Mouse (Mus musculus): Measurements from ENCODE around the gene Tmem147. TPM values are rescaled to one million over a fixed set of nuclear protein-coding genes. Genes with fewer than 3 reads are reported as not detected.

The Tmem147 gene
- total RNA-seq, 1 experiment from 2014 or later = 209 TPM

- DNase-seq = no peak
These were observed 1.1 kb downstream of the Tmem147 start for GRCm38 (mm10) chr7:30728214-30728613.

GRCm38 (mm10) chr7:30723274-30723953 lies 5.9 kb downstream of the Tmem147 start:
- DNase-seq = no peak

DNA sequence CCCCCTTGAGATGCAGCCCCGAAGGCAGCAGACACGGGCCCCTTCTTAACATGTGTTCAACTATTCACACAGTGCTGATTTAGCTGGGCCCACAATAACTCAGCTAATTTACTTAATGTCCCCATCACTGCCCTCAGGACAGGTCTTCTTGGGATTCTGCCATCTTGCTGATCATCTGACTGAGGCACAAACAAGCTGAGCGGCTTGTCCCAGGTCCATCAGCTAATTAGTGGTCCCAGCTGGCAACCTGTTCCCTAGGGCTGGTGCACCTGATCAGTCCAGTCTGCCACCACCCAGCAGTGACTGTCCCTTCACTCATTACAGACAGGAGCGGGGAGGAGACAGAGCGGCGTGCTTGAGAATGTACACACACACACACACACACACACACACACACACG lies 8.1 kb downstream of the Tmem147 start:
- no peak for DNase-seq

DNA sequence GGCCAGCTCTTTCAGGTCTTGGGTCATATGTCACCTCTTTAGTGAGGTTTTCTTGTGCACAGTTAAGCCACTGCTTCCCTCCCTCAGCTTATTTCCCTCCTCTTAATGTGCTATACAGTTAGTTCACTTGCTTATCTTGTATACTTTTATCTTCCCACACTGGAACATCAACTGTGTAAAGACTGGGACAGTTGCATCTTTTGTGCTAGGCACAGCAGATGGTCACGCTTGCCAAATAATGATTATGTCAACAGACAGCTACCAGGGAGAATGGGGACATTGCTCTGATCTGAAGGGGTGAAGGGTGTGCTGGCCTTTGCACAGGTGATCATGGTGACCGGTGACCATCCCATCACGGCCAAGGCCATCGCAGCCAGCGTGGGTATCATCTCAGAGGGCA lies 9.7 kb downstream of the Tmem147 start:
- DNase-seq = no peak

DNA sequence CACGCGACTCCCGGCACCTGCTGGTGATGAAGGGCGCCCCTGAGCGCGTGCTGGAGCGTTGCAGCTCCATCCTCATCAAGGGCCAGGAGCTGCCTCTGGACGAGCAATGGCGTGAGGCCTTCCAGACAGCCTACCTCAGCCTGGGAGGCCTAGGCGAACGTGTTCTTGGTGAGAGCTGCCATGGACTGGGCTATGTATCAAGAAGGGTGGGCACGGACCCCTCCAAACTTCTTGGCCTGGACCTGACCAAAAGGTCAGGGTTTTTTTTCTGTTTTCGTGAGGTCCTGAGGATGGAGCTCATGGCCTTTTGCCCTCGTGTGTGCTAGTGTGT lies 11.7 kb downstream of the Tmem147 start:
- DNase-seq = no peak

DNA sequence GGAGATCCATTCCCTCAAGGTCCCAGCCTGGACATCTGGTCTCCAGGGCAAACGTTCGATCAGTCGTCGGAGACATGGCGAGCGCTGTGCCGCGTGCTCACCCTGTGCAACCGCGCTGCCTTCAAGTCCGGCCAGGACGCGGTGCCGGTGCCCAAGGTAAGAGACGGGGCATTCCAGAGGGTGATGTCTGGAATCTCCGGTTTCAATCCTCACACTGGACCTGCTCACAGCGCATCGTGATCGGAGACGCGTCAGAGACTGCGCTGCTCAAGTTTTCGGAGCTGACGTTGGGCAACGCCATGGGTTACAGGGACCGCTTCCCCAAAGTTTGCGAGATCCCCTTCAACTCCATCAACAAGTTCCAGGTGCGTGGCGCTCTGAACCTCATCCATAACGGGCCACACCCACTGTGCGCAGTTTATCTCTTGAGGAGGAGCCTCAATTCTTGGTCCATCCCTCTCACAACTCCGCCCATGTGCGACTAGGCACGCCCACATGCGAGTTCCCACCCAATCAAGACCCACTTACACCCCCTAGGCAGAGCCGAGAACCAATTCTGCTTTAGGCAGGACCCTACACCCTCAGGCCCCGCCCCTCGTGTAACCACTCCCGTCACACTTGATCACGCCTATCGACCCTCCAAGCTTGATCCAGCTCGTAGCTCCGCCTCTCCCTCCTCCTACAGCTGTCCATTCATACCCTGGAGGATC lies 12.2 kb downstream of the Tmem147 start:
- peak; percentile 86 for DNase-seq

DNA sequence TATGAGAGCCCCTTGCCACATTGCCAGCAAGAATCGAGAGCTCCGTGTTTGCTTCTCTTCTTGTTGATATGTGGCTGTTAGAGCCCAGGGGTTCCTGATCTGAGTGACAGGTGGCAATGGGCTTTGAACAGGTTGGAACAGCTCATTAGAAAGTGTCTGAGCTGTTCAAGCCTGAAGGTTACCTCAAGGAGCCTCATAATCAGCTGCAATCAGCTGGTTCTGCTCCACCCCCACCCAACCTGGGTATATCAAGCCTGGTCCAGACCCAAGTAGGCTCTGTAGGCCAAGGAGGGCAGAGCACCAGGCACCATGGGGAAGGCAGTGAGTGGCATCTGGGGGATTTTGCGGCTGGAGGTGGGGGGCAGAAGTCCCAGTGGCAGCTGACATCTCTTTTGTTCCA lies 17.4 kb downstream of the Tmem147 start, which contains the start of gene Atp4a:
Gene Atp4a, plus strand, starts transcription at position 268 of the 400 bp plus-strand sequence.
- DNase-seq = no peak

DNA sequence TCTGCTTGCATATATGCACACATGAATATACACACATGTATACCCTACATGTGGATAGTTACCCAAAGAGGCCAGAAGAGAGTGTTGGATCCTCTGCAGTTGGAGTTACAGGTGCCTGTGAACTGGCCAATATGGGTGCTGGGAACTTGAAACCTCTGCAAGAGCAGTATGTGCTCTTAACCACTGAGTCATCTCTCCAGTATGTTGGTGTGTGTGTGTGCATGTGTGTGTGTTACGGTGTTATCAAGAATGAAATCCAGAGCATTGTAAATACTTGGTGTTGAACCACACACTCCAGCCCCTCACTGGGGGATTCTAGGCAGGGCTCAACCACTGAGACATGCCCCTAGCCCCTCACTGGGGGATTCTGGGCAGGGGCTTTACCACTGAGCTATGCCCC lies 21.9 kb downstream of the Tmem147 start:
- no peak for DNase-seq

GRCm38 (mm10) chr7:30706214-30706882 lies 23.0 kb downstream of the Tmem147 start:
- peak; percentile 52 for DNase-seq

DNA sequence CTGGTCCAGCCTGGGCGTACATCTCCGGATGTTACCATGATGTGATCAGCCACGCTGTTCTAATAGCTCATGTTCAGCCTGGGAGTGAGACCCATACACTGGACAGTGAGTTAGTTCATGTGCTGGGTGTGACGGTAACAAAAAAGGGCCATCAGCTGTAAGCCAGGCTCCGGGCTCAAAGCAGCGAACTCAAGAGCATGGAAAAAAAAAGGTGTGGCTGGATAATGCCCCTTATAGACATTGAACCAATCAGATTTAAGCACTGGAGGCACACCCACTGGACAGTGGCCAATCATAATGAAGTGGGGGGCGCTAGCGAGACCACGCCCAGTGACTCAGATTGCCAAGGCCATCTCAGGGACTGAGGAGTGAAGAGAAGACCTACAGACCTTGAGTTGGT lies 30.8 kb downstream of the Tmem147 start, which contains the start of gene 2200002J24Rik:
Gene 2200002J24Rik, plus strand, starts transcription at position 338 of the 400 bp plus-strand sequence.
- peak; percentile 79 for DNase-seq

DNA sequence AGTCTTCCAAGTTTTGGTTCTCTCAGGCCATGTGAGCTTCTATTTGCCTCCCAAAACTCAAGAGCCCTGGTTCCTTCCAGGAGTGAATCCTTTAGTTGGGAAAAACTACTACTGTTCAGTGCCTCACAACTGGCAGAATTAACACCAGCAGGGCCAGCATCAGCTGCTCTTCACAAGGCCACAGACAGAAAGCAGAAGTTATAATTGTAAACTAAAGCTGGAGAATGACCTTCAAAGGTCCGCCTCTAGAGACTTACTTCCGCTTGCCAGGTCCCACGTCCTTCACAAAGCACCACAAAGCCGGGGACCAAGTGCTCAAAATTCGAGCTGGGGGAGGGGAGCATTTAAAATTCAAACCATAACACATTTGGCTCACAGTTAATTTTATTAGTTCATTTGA lies 31.2 kb downstream of the Tmem147 start:
- no peak for DNase-seq

DNA sequence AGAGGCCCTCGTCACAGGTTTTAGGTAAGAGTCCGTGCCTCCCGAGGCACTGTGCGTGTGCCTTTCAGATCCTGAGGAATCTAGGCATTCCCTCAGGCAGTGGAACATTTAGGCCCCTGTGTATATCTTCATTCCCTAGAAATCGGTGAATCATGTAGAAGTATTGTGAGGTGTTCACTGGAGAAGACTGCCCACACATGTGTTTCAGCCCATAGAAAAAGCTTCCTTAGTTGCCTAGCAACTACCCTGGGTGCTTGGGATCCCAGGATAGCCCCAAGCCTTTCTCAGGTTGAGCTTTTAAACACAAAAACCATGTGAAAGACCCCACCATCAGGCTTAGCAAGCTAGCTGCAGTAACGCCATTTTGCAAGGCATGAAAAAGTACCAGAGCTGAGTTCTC lies 41.0 kb downstream of the Tmem147 start:
- no peak for DNase-seq

DNA sequence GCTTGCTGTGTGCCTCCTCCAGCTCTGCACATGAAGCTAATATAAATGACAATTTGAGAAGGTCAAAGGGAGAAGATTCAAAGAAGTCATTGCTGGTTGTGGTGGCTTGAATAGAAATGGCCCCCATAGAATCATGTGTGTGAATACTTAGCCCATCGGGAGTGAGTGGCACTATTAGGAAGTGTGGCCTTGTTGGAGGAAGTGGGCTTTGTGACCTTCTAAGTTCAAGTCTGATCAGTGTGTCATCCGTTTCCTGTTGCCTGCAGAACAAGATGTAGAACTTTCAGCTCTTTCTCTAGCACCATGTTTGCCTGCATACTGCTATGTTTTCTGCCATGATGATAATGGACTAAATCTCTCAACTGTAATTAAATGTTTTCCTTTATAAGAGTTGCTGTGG lies 45.9 kb downstream of the Tmem147 start:
- no peak for DNase-seq

DNA sequence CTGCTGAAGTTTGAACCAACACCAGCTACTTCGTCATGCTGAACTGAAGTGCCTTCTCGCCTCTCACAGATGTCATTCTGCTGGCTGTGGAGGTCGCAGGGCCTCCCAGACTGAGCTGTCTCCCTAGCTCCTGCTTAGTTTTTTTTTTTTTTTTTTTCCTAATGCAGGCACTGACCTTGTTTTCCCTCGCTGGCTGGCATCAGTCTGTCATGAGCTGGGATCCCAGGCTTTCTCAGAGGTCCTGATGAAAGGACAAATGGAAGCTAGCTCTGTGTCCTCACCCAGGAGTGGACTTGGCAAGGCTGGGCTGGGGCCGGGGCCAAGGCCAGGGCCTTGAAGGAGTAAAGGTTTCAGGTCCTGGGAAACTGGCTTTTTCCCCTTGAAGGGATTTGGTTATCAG lies 47.4 kb downstream of the Tmem147 start:
- peak; percentile 16 for DNase-seq

DNA sequence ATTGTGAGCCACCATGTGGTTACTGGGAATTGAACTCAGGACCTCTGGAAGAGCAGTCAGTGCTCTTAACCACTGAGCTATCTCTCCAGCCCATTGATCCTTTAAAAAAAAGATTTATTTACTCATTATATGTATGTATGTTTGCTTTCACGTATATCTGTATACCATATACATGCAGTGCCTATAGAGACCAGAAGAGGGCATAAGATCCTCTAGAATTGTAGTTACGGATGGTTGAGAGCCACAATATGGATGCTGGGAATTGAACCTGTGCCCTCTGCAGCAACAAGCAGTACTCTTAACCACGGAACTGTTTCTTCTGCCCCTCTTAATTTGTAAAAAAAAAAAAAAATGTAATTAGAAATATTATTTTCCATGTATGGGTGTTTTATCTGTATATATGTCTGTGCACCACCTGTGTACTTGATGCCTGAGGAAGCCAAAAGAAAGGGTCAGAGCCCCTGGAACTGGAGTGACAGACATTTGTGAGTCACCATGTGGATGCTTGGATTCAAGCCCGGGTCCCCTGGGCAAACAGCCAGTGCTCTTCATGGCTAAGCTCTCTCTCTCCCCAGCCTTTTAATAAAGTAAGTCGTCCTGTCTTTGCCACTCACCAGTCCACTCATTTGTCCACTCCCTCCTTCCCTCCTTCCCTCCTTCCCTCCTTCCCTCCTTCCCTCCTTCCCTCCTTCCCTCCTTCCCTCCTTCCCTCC lies 50.9 kb downstream of the Tmem147 start:
- DNase-seq = peak; percentile 88

Other genes with a start within 250 kb of the Tmem147 start
- 1.6 TPM in 1 of 2 replicates, not detected in the other for gene Prodh2, start 235.9 kb downstream of the Tmem147 start, total RNA-seq (2021)
- gene Arhgap33, start 194.5 kb downstream of the Tmem147 start, total RNA-seq (2021) = 5.6 and 7.4 TPM in 2 replicates
- gene Hspb6, start 177.4 kb downstream of the Tmem147 start, total RNA-seq (2021) = 30.2 and 33.5 TPM in 2 replicates
- gene Proser3, start 177.2 kb downstream of the Tmem147 start, total RNA-seq (2021) = 14.8 TPM in 2 replicates
- gene Lin37, start 169.7 kb downstream of the Tmem147 start, total RNA-seq (2021) = 56.9 and 67.6 TPM in 2 replicates
- gene U2af1l4, start 166.2 kb downstream of the Tmem147 start, total RNA-seq (2021) = 71.9 and 81.8 TPM in 2 replicates
- 6.3 and 8.0 TPM in 2 replicates for gene Gm49396, start 166.2 kb downstream of the Tmem147 start, total RNA-seq (2021)
- gene Psenen, start 165.9 kb downstream of the Tmem147 start, total RNA-seq (2021) = 148 and 160 TPM in 2 replicates
- gene Igflr1, start 164.1 kb downstream of the Tmem147 start, total RNA-seq (2021) = 4.4 and 6.7 TPM in 2 replicates
- 60.7 and 73.7 TPM in 2 replicates for gene Kmt2b, start 140.8 kb downstream of the Tmem147 start, total RNA-seq (2021)
- 0.33 and 0.71 TPM in 2 replicates for gene Zbtb32, start 130.6 kb downstream of the Tmem147 start, total RNA-seq (2021)
- 0.36 TPM in 1 of 2 replicates, not detected in the other for gene Upk1a, start 116.7 kb downstream of the Tmem147 start, total RNA-seq (2021)
- gene Cox6b1, start 103.4 kb downstream of the Tmem147 start, total RNA-seq (2021) = 1,003 and 1,219 TPM in 2 replicates
- gene Etv2, start 93.7 kb downstream of the Tmem147 start, total RNA-seq (2021) = not detected in 2 replicates
- gene Rbm42, start 79.2 kb downstream of the Tmem147 start, total RNA-seq (2021) = 78.4 and 87.5 TPM in 2 replicates
- gene Haus5, start 64.5 kb downstream of the Tmem147 start, total RNA-seq (2021) = 12.6 and 13.5 TPM in 2 replicates
- gene Pmis2, start 57.9 kb downstream of the Tmem147 start, total RNA-seq (2021) = not detected in 2 replicates
- 5.5 and 11.1 TPM in 2 replicates for gene 2200002J24Rik, start 30.6 kb downstream of the Tmem147 start, total RNA-seq (2021)
- gene Atp4a, start 17.3 kb downstream of the Tmem147 start, total RNA-seq (2021) = 3.6 and 3.8 TPM in 2 replicates
- gene Gapdhs, start 14.1 kb upstream of the Tmem147 start, total RNA-seq (2021) = not detected in 2 replicates
- 310 and 338 TPM in 2 replicates for gene Sbsn, start 21.9 kb upstream of the Tmem147 start, total RNA-seq (2021)
- 1.4 and 2.6 TPM in 2 replicates for gene Dmkn, start 34.2 kb upstream of the Tmem147 start, total RNA-seq (2021)
- not detected in 2 replicates for gene Krtdap, start 58.4 kb upstream of the Tmem147 start, total RNA-seq (2021)
- gene Ffar2, start 94.2 kb upstream of the Tmem147 start, total RNA-seq (2021) = 0.52 TPM in 1 of 2 replicates, not detected in the other
- gene Ffar3, start 126.6 kb upstream of the Tmem147 start, total RNA-seq (2021) = 0.70 TPM in 1 of 2 replicates, not detected in the other
- not detected in 2 replicates for gene Ffar1, start 132.0 kb upstream of the Tmem147 start, total RNA-seq (2021)
- gene Cd22, start 150.8 kb upstream of the Tmem147 start, total RNA-seq (2021) = 0.30 TPM in 1 of 2 replicates, not detected in the other
- 0.21 TPM in 1 of 2 replicates, not detected in the other for gene Mag, start 185.3 kb upstream of the Tmem147 start, total RNA-seq (2021)
- gene Hamp2, start 195.1 kb upstream of the Tmem147 start, total RNA-seq (2021) = 2.4 and 9.8 TPM in 2 replicates
- gene Hamp, start 214.5 kb upstream of the Tmem147 start, total RNA-seq (2021) = 11.2 and 12.4 TPM in 2 replicates
- 150 and 153 TPM in 2 replicates for gene Usf2, start 227.3 kb upstream of the Tmem147 start, total RNA-seq (2021)
- 4.7 and 5.1 TPM in 2 replicates for gene Lsr, start 243.9 kb upstream of the Tmem147 start, total RNA-seq (2021)
- 1.00 TPM in 1 of 2 replicates, not detected in the other for gene Fam187b, start 244.2 kb upstream of the Tmem147 start, total RNA-seq (2021)

Data from adrenal gland, postnatal 25 days (tissue).